Mouse (Mus musculus) midbrain, postnatal 0 days (tissue): ENCODE measurements around the gene Nr1h2. TPM values are rescaled to one million over a fixed set of nuclear protein-coding genes. Genes with fewer than 3 reads are reported as not detected.

Source experiments
- ATAC-seq: fragments of 200-750 bp; cut with Nextera tagmentation; 2 replicates; pipeline ENCODE4 v1.8.0; 2017; ENCODE audit warnings: moderate number of reproducible peaks, mild to moderate bottlenecking, moderate TSS enrichment, moderate library complexity; ENCODE audit not compliant: low FRiP score
- DNase-seq: peaks from one replicate; pipeline ENCODE4 v3.0.0-alpha.2; 2015; ENCODE audit warnings: low spot score
- H3K27ac ChIP-seq: fragments of 300-500 bp; sonication (generic); 2 replicates; pipeline ENCODE4 v1.5.1; 2014; ENCODE audit warnings: low read depth, mild to moderate bottlenecking, low read length, mixed read lengths
- H3K27me3 ChIP-seq: fragments of 300-500 bp; sonication (generic); 2 replicates; pipeline ENCODE4 v1.6.1; 2014; ENCODE audit warnings: low read length, control low read depth, mixed read lengths; ENCODE audit not compliant: insufficient read depth
- H3K36me3 ChIP-seq: fragments of 300-500 bp; sonication (generic); 2 replicates; pipeline ENCODE4 v1.6.1; 2014; ENCODE audit warnings: low read length, control low read depth, mixed read lengths; ENCODE audit not compliant: insufficient read depth
- H3K4me1 ChIP-seq: fragments of 300-500 bp; sonication (generic); 2 replicates; pipeline ENCODE4 v1.6.1; 2014; ENCODE audit warnings: mild to moderate bottlenecking, control low read depth, antibody characterized with exemption, low read length, mixed read lengths; ENCODE audit not compliant: insufficient read depth
- H3K4me2 ChIP-seq: fragments of 300-500 bp; sonication (generic); 2 replicates; pipeline ENCODE4 v1.6.1; 2014; ENCODE audit warnings: low read depth, mild to moderate bottlenecking, low read length, mixed read lengths; ENCODE audit not compliant: poor library complexity, severe bottlenecking
- H3K4me3 ChIP-seq: fragments of 300-500 bp; sonication (generic); 2 replicates; pipeline ENCODE4 v1.5.1; 2014; ENCODE audit warnings: low read depth, mild to moderate bottlenecking, low read length, moderate library complexity
- H3K9ac ChIP-seq: fragments of 300-500 bp; sonication (generic); replicated peaks from 2 replicates; pipeline ENCODE4 v1.6.1; 2014; ENCODE audit warnings: mild to moderate bottlenecking, low read length, moderate library complexity, mixed read lengths; ENCODE audit not compliant: poor library complexity, severe bottlenecking
- H3K9me3 ChIP-seq: fragments of 300-500 bp; sonication (generic); 2 replicates; pipeline ENCODE4 v1.6.1; 2016; ENCODE audit warnings: low read length, control low read depth
- CTCF ChIP-seq: IDR thresholded peaks from 2 replicates; pipeline ENCODE4 v1.5.1; 2016; ENCODE audit warnings: antibody characterized with exemption, mild to moderate bottlenecking
- WGBS: fragments of 180-500 bp; shearing (Covaris S2); extraction: QIAGEN DNeasy Blood & Tissue Kit; methylation state at CpG from one replicate; pipeline ENCODE4 v1.1.7; 2014; 5-methylcytosine and 5-hydroxymethylcytosine counted together
- polyA plus RNA-seq: library from polyadenylated mRNA; unstranded; fragments of >200 nt; fragmentation: Nextera tagmentation; extraction: Ambion mirVana; gene quantifications from 2 replicates; pipeline ENCODE4 v1.2.1, GENCODE M21; 2015
- total RNA-seq: library from RNA; depleted of rRNA; stranded (reverse); fragments of >200 nt; gene quantifications from 2 replicates; pipeline ENCODE4 v1.2.3, GENCODE M21; 2014

Gene Nr1h2
- total and polyA plus RNA-seq, 2 experiments from 2014 or later = 41.2 to 46.8 TPM

GRCm38 (mm10) chr7:44527483-44528398 lies 26.0 kb downstream of the Nr1h2 start:
- Histone ChIP-seq H3K4me1 (no peaks in the 10 kb centered on the region), H3K4me2 (peak overlapping the region; percentile 68), H3K27ac (no peak overlapping the region), H3K9me3 (no peaks in the 10 kb centered on the region), H3K4me3 (peak overlapping the region; percentile 34), H3K9ac (peak overlapping the region; percentile 58), H3K27me3 (0 out of 2 replicates have a peak, but pooled peaks cover 4% of the 10 kb centered on the region), H3K36me3 (no peaks in the 10 kb centered on the region)
- 7% methylated on average over 38 of the region's 40 CpGs for WGBS
- DNase-seq (peak; percentile 74), ATAC-seq (peak; percentile 32; the same call in 1 of the 2 replicates)
- TF ChIP-seq CTCF = peak; percentile 86

- TF ChIP-seq CTCF = no peak
- Histone ChIP-seq H3K4me2 (no peak overlapping the region), H3K4me3 (no peak overlapping the region), H3K9me3 (no peaks in the 10 kb centered on the region), H3K27me3 (0 out of 2 replicates have a peak, but pooled peaks cover 13% of the 10 kb centered on the region), H3K9ac (no peak overlapping the region), H3K4me1 (peaks cover 2% of the 10 kb centered on the region; the same call in 1 of the 2 replicates), H3K27ac (no peak overlapping the region), H3K36me3 (no peaks in the 10 kb centered on the region)
- WGBS = 87% methylated on average over 14 of the region's 14 CpGs
- ATAC-seq (no peak), DNase-seq (no peak)
These were observed 27.2 kb downstream of the Nr1h2 start for GRCm38 (mm10) chr7:44526414-44527154.

- Histone ChIP-seq H3K27me3 (0 out of 2 replicates have a peak, but pooled peaks cover 13% of the 10 kb centered on the region), H3K4me2 (peak overlapping the region; percentile 20; the same call in 1 of the 2 replicates), H3K9ac (no peak overlapping the region), H3K4me3 (no peak overlapping the region), H3K36me3 (no peaks in the 10 kb centered on the region), H3K27ac (no peak overlapping the region), H3K9me3 (no peaks in the 10 kb centered on the region), H3K4me1 (peaks cover 4% of the 10 kb centered on the region; the same call in 1 of the 2 replicates)
- ATAC-seq = no peak
- 11% methylated on average over 22 of the region's 22 CpGs for WGBS
- DNase-seq = peak; percentile 53
- TF ChIP-seq CTCF = no peak
These were observed 28.5 kb downstream of the Nr1h2 start for GRCm38 (mm10) chr7:44525126-44525832.

DNA sequence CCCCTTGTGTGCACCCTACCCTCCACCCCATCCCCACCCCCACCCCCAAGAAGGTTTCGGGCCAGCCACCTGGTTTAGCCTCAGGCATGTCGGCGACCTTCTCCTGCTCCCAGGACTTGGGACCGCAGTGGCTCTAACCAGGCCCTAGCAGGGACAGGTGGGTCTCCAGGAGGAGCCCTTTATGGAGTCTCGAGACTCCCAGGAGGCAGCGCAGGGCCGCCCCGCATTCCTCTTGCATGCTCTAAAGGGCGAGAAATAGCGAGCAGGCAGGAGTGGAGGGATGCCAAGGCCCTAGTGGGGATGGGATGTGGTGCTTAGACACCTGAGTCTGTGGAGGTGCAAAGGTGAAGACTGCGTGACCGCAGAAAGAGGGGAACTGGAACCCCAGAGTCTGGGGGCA lies 29.2 kb downstream of the Nr1h2 start, which contains the start of gene Mybpc2:
Gene Mybpc2, minus strand, starts transcription at position 155 of the 400 bp plus-strand sequence.
- H3K9ac ChIP-seq = no peak within 1 kb of the TSS

DNA sequence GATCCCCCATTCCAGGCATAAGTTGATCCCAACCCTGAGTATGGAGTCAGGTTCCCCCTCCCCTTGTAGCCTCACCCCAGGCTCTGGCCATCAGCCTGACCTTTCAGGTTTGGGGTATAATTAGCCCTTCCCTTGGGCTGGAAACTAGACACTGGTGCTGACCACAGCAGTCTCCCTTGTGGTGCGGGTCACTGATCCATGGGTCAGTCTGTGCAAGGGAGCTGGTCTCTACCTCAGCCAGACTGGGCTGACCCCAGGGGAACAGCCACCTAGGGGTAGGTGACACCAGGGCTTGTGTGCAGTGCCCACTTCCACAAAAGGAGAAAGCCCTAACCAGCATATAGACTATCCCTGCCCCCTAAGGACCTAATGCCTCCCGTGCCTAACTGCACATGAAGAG lies 30.7 kb downstream of the Nr1h2 start:
- WGBS = 91% methylated on average over 2 of the region's 2 CpGs
- Histone ChIP-seq H3K27me3 (0 out of 2 replicates have a peak, but pooled peaks cover 13% of the 10 kb centered on the region), H3K4me3 (no peak overlapping the region), H3K9me3 (no peaks in the 10 kb centered on the region), H3K9ac (no peak overlapping the region), H3K4me1 (peaks cover 4% of the 10 kb centered on the region; the same call in 1 of the 2 replicates), H3K4me2 (no peak overlapping the region), H3K36me3 (no peaks in the 10 kb centered on the region), H3K27ac (no peak overlapping the region)
- ATAC-seq (no peak), DNase-seq (no peak)
- no peak for TF ChIP-seq CTCF

More for the DNA sequence above, 29.2 kb downstream of the Nr1h2 start, which contains the start of gene Mybpc2:
- 0 out of 2 replicates have a peak, but pooled peaks cover 13% of the 10 kb centered on the region for H3K27me3 ChIP-seq
- 45% methylated on average over 12 of the region's 12 CpGs for WGBS
- H3K4me2 ChIP-seq = peak within 1 kb of the TSS; percentile 20; the same call in 1 of the 2 replicates
- no peak within 1 kb of the TSS for H3K27ac ChIP-seq
- peaks cover 4% of the 10 kb centered on the region; the same call in 1 of the 2 replicates for H3K4me1 ChIP-seq
- TF ChIP-seq CTCF = no peak
- ATAC-seq = no peak
- no peak within 1 kb of the TSS for H3K4me3 ChIP-seq
- no peak for DNase-seq
- H3K36me3 ChIP-seq = no peaks in the 10 kb centered on the region
- H3K9me3 ChIP-seq = no peaks in the 10 kb centered on the region
